Mouse (Mus musculus) ES-Bruce4 (cell line): ENCODE data around the gene Usb1.

Experiments
- CTCF ChIP-seq: IDR thresholded peaks from one replicate; pipeline ENCODE4 v1.8.1; 2011; ENCODE audit warnings: low read depth, low read length
- POLR2A ChIP-seq: IDR thresholded peaks from one replicate; pipeline ENCODE4 v1.8.1; 2011; ENCODE audit warnings: low read length; ENCODE audit not compliant: insufficient read depth

DNA sequence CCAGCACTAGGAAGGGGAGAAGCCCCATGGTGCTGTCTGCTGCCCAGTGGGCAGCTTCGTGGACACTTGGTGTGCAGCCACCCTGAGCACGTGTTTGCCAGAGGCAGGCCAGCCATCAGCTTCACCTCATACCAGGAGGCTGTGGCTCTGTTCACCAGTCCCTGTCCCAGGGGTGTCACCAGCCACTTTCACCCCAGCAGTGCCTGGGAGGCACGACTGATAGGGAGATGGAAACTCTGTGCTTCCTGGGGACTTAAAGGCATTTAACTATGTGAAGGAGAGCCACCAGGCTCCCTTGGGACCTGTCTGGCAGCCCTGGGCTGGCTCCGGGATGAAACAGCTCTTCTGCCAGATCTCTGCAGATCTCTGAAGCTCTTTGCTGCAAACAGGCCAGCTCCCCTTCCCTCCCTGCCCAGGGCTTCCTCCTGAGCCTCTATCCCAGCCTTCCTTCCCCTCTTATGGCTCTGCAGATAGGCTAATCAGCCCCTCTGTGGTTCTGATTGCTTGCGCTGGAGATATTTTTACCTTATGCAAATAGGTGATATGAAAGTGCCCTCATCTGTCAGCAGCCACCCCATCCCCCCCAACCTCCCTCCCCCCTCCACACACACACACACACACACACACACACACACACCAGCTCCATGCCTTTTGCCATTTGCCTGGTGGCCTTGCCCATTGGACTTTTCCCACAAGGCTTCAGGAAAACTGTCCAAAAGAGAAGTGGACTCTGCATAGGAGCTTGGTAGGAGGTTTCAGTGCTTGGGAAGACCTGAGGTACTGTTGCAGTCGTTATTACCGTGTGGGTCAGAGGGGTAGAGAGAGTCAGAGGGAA lies 28.3 kb downstream of the Usb1 start:
- TF ChIP-seq POLR2A (no peak), CTCF (no peak)
